Mouse (Mus musculus): ENCODE results near the gene Tmem216. TPM values are rescaled to one million over a fixed set of nuclear protein-coding genes. Genes with fewer than 3 reads are reported as not detected.

Gene Tmem216
- total RNA-seq, 2 experiments from 2014 or later, result 15.8 to 19.1 TPM

GRCm38 (mm10) chr19:10496976-10497375, 59.1 kb downstream of the Tmem216 start:
- DNase-seq (ENCODE audit: low spot score in 2 of 2), result no peak

GRCm38 (mm10) chr19:10495670-10496069, 60.4 kb downstream of the Tmem216 start:
- DNase-seq (ENCODE audit: low spot score in 2 of 2), result no peak

- no peak for DNase-seq (ENCODE audit: low spot score in 2 of 2)
Observed at GRCm38 (mm10) chr19:10486264-10486738, 69.7 kb downstream of the Tmem216 start.

Other genes starting within 250 kb of the Tmem216 start
- gene Syt7, start 167.1 kb downstream of the Tmem216 start, total RNA-seq (2021), result 10 to 100 TPM; 46.1 to 47.4 TPM
- gene Lrrc10b, start 98.8 kb downstream of the Tmem216 start, total RNA-seq (2021), result 1 to 10 TPM; 4.4 to 4.5 TPM
- gene Ppp1r32, start 73.3 kb downstream of the Tmem216 start, total RNA-seq (2021), result 1 to 10 TPM in 1 of 2 experiments, under 1 TPM in 1; 0.87 to 1.9 TPM
- gene Cpsf7, start 31.0 kb downstream of the Tmem216 start, total RNA-seq (2021), result 10 to 100 TPM; 90.2 to 90.6 TPM
- gene Sdhaf2, start 30.1 kb downstream of the Tmem216 start, total RNA-seq (2021), result 10 to 100 TPM; 53.5 to 54.1 TPM
- 10 to 100 TPM; 14.7 to 17.3 TPM for gene Cyb561a3, start 20.9 kb upstream of the Tmem216 start, total RNA-seq (2021)
- gene Tmem138, start 21.1 kb upstream of the Tmem216 start, total RNA-seq (2021), result 10 to 100 TPM; 16.2 to 16.8 TPM
- 100 to 1,000 TPM; 353 to 388 TPM for gene Ddb1, start 49.1 kb upstream of the Tmem216 start, total RNA-seq (2021)
- gene Tkfc, start 49.4 kb upstream of the Tmem216 start, total RNA-seq (2021), result 10 to 100 TPM; 41.2 to 62.6 TPM
- gene Vwce, start 78.0 kb upstream of the Tmem216 start, total RNA-seq (2021), result 1 to 10 TPM; 2.2 to 4.9 TPM
- gene Pga5, start 121.8 kb upstream of the Tmem216 start, total RNA-seq (2021), result under 1 TPM in 1 of 2 experiments, not detected in 1; 0.56 TPM
- 10 to 100 TPM; 27.0 to 28.6 TPM for gene Vps37c, start 132.5 kb upstream of the Tmem216 start, total RNA-seq (2021)
- under 1 TPM; 0.22 to 0.34 TPM for gene Cd5, start 182.8 kb upstream of the Tmem216 start, total RNA-seq (2021)

Measured in adrenal gland, postnatal 4 days (tissue).